ENCODE assay signal across 22 mouse cellular contexts in the genomic region with DNA sequence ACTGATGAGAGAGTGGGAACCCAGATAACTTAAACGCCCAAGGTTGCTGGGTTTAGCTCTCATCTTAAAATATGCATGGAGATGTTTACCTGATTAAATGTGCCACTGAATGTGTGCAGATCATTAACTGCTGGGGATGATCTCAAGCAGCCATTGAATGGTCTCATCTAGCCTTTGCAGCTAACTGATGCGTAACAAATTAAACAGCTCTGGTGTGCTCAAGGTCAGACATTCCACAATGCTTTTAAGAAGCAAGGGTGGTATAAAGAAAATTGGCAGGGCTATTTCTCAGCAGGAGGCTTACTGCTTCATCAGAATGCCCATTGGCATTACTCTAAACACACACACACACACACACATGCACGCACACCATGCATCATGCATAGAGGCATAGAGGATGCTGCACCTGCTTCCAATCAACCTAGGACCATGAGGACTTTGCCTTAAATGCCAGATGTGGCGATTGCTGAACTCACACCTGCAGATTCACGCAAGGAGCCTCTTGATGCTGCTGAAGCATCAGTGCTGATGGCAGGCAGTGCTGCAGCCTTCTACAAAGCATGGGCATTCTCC.
A peak's percentile ranks its signal among the peaks of the same experiment; 100 is the strongest.
DNase-seq lines count a peak whose midpoint lies in the region; ATAC-seq and TF ChIP-seq lines count a peak whose summit lies in the region.
"Had no signal": no experiment of that assay in that cellular context is flagged by ENCODE, and none has a peak within 500 bp of the region (broad histone marks: within the 10 kb centered on the region; RNA-seq: fewer than 3 reads in every experiment).

No protein-coding gene starts in this region.

- no peak overlapping the region for H3K4me2 ChIP-seq in kidney, embryonic 14.5 days (replicated peaks; ENCODE audit: low read depth, low read length)
- H3K4me2 ChIP-seq in neural tube, embryonic 12.5 days (replicated peaks), result no peak overlapping the region
- H3K4me2 ChIP-seq: limb, embryonic 13.5 days had no signal

- no peaks in the 10 kb centered on the region for H3K27me3 ChIP-seq in kidney, adult 2 months (replicated peaks; ENCODE audit: control insufficient read depth, insufficient read depth, low read length)
- no peaks in the 10 kb centered on the region for H3K27me3 ChIP-seq in kidney, embryonic 14.5 days (ENCODE audit: control insufficient read depth, insufficient read depth, low read length)
- H3K27me3 ChIP-seq in neural tube, embryonic 12.5 days (replicated peaks), result no peaks in the 10 kb centered on the region
- H3K27me3 ChIP-seq in limb, embryonic 10.5 days (ENCODE audit: low read depth, poor library complexity, severe bottlenecking), result no peaks in the 10 kb centered on the region
- H3K27me3 ChIP-seq: limb, embryonic 13.5 days had no signal

- no peak overlapping the region for H3K4me3 ChIP-seq in kidney, adult 2 months (ENCODE audit: insufficient read depth, low read depth, low read length)
- no peak overlapping the region for H3K4me3 ChIP-seq in kidney, embryonic 14.5 days (ENCODE audit: low read length)
- H3K4me3 ChIP-seq in neural tube, embryonic 12.5 days, result no peak overlapping the region
- no peak overlapping the region for H3K4me3 ChIP-seq in limb, embryonic 10.5 days
- H3K4me3 ChIP-seq: forebrain, embryonic 10.5 days; heart, embryonic 10.5 days; layer of hippocampus, adult 2 months; limb, embryonic 13.5 days had no signal

- TF ChIP-seq CTCF in kidney, adult 2 months (conservative IDR thresholded peaks at IDR 0.05; ENCODE audit: insufficient read depth, insufficient read length, low read depth, low read length), result no peak

- no peak for TF ChIP-seq POLR2A in kidney, adult 2 months (IDR thresholded peaks at IDR 0.05; ENCODE audit: low read depth, low read length)

- H3K4me1 ChIP-seq in kidney, adult 2 months (ENCODE audit: control insufficient read depth, insufficient read depth, low read length), result peaks cover 4% of the 10 kb centered on the region; the same call in 1 of the 2 replicates
- H3K4me1 ChIP-seq in kidney, embryonic 14.5 days (ENCODE audit: control insufficient read depth, insufficient read depth, low read length), result no peaks in the 10 kb centered on the region
- H3K4me1 ChIP-seq in neural tube, embryonic 12.5 days, result peaks cover 5% of the 10 kb centered on the region; the same call in 1 of the 2 replicates
- peaks cover 5% of the 10 kb centered on the region for H3K4me1 ChIP-seq in limb, embryonic 10.5 days
- H3K4me1 ChIP-seq: heart, embryonic 10.5 days; limb, embryonic 13.5 days had no signal

- DNase-seq in kidney, adult 2 months, result peak; percentile 32
- DNase-seq in neural tube, embryonic 10.5 days (ENCODE audit: extremely low spot score, low spot score), result no peak
- DNase-seq in limb, embryonic 10.5 days (ENCODE audit: low spot score), result peak; percentile 34
- no peak for DNase-seq in gastrocnemius, postnatal 36 days
- no peak for DNase-seq in adrenal gland, postnatal 10 days
- DNase-seq: adrenal gland, postnatal 25 days; B cell, adult 2 months; cerebellum, adult 8-10 months; gastrocnemius, postnatal 25 days; heart, postnatal 14 days; spleen, adult 18-20 months; thymus, adult 18-20 months had no signal

- no peak overlapping the region for H3K27ac ChIP-seq in kidney, adult 2 months (ENCODE audit: insufficient read depth, low read depth, low read length)
- H3K27ac ChIP-seq in kidney, embryonic 14.5 days (ENCODE audit: low read depth, low read length), result no peak overlapping the region
- H3K27ac ChIP-seq in neural tube, embryonic 12.5 days, result no peak overlapping the region
- H3K27ac ChIP-seq in limb, embryonic 10.5 days, result no peak overlapping the region
- H3K27ac ChIP-seq: forebrain, embryonic 10.5 days; heart, embryonic 10.5 days; layer of hippocampus, adult 2 months; limb, embryonic 13.5 days; liver, embryonic 14.5 days had no signal

- ATAC-seq in kidney, embryonic 14.5 days (ENCODE audit: low FRiP score, low TSS enrichment), result no peak
- ATAC-seq in neural tube, embryonic 12.5 days (ENCODE audit: low FRiP score, low read depth), result peak; percentile 68; the same call in 1 of the 2 replicates
- ATAC-seq: activated CD4-positive, CD25-positive, alpha-beta regulatory T cell, adult 4 months; inflammation-experienced regulatory T-cells, adult 6 months; lung, postnatal 0 days had no signal

- H3K36me3 ChIP-seq in kidney, adult 2 months (ENCODE audit: control insufficient read depth, insufficient read depth, low read length), result no peaks in the 10 kb centered on the region
- no peaks in the 10 kb centered on the region for H3K36me3 ChIP-seq in kidney, embryonic 14.5 days (ENCODE audit: control insufficient read depth, insufficient read depth, low read length)
- H3K36me3 ChIP-seq in neural tube, embryonic 12.5 days, result no peaks in the 10 kb centered on the region
- H3K36me3 ChIP-seq in limb, embryonic 10.5 days, result no peaks in the 10 kb centered on the region
- H3K36me3 ChIP-seq: forebrain, embryonic 10.5 days; heart, embryonic 10.5 days; limb, embryonic 13.5 days had no signal

- intact Hi-C loops in gastrocnemius, postnatal 36 days (cut with DNase I), result no loop called here

- 44% methylated on average over 5 of the region's 5 CpGs for WGBS in kidney, adult 2 months
- WGBS in kidney, embryonic 14.5 days, result 66% methylated on average over 5 of the region's 5 CpGs
- 45% methylated on average over 5 of the region's 5 CpGs for WGBS in neural tube, embryonic 12.5 days
- 78% methylated on average over 5 of the region's 5 CpGs for WGBS in limb, embryonic 10.5 days

- no peaks in the 10 kb centered on the region for H3K9me3 ChIP-seq in kidney, embryonic 14.5 days (ENCODE audit: control insufficient read depth, low read length)
- H3K9me3 ChIP-seq in neural tube, embryonic 12.5 days, result no peaks in the 10 kb centered on the region
- no peaks in the 10 kb centered on the region for H3K9me3 ChIP-seq in limb, embryonic 10.5 days (replicated peaks)
- H3K9me3 ChIP-seq: forebrain, embryonic 10.5 days; heart, embryonic 10.5 days; limb, embryonic 13.5 days had no signal

- no peak overlapping the region for H3K9ac ChIP-seq in kidney, embryonic 14.5 days (ENCODE audit: low read depth, low read length)
- no peak overlapping the region for H3K9ac ChIP-seq in neural tube, embryonic 12.5 days
- H3K9ac ChIP-seq: limb, embryonic 13.5 days; liver, embryonic 14.5 days had no signal

Comparison
In these comparisons a context has a peak if more than half of its experiments do, and no peak if none do; other contexts are left out.
1. DNase-seq: peak in kidney, adult 2 months (single experiment) and limb, embryonic 10.5 days (single experiment); none in neural tube, embryonic 10.5 days (single experiment), gastrocnemius, postnatal 36 days (0 of 2) and adrenal gland, postnatal 10 days (single experiment).